Mouse (Mus musculus) kidney, adult 2 months (tissue): ENCODE measurements around the gene Ppp1r9a.

ENCODE experiments used
- CTCF ChIP-seq: fragments of 200-500 bp; conservative IDR thresholded peaks from 2 replicates; pipeline ENCODE4 v1.5.1; 2011; ENCODE audit warnings: low read depth, mild to moderate bottlenecking, control low read depth, low read length, moderate library complexity, mixed read lengths; ENCODE audit not compliant: insufficient read depth, insufficient read length
- POLR2A ChIP-seq: fragments of 200-500 bp; IDR thresholded peaks from one replicate; pipeline ENCODE4 v1.6.1; 2011; ENCODE audit warnings: low read depth, low read length, control low read depth

DNA sequence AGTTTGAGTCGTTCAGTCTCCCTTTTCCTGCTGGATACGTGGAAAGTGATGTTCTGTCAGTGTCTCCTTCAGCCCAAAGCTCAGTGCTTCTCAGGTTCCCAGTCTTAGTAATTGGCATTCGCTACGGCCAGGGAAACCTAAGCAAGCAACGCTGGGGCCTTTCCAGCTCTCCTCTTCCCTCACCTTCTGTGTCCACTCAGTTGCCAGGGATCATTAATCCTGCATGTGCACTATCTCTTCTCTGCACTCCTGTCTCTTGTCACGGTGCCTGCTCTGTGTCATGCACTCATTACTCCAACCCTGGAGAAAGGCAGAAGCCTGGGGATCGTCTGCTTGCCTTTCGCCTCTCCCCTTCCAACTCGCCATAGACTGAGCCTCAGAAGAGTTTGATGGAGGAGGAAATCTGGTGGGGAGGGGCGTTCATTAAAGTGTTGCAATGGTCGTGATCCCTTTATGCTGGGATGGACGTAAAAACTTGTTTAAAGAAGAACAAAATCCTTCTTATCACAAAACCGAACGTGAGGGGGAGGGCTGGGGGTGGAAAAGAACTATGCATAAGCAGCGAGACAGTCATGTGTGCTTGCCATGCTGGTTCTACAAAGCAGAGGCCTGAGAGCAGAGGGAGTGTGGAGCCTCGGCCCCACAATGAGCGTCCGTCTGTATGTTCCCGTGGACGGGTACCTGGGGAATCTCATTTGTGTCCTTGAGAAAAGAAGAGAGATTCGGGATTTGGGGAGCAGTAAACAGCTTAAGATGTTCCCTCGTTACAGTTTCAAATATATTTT lies 103.0 kb downstream of the Ppp1r9a start:
- TF ChIP-seq POLR2A (no peak), CTCF (no peak)
